Mouse (Mus musculus) E14TG2a.4 (cell line): ENCODE measurements around the gene Bace1.
"Not testable (repeated sequence)": the region's sequence is repeated elsewhere in the genome, so short reads cannot be mapped to it uniquely, and the experiment has no call there.

ENCODE experiments used
- H3K27me3 ChIP-seq: 2 replicates; pipeline ENCODE4 v1.6.1; 2014; ENCODE audit warnings: low read length, control low read depth; ENCODE audit not compliant: insufficient read depth
- H3K36me3 ChIP-seq: 2 replicates; pipeline ENCODE4 v1.6.1; 2014; ENCODE audit warnings: low read length, control low read depth; ENCODE audit not compliant: insufficient read depth
- H3K4me1 ChIP-seq: replicated peaks from 2 replicates; pipeline ENCODE4 v1.6.1; 2014; ENCODE audit warnings: low read depth, low read length, control low read depth
- H3K4me3 ChIP-seq: replicated peaks from 2 replicates; pipeline ENCODE4 v1.5.1; 2014; ENCODE audit warnings: mild to moderate bottlenecking, low read length
- H3K9me3 ChIP-seq: 2 replicates; pipeline ENCODE4 v1.6.1; 2014; ENCODE audit warnings: low read length, control low read depth
- CTCF ChIP-seq: conservative IDR thresholded peaks from 2 replicates; pipeline ENCODE4 v1.5.1; 2014; ENCODE audit warnings: low read length
- NANOG ChIP-seq: IDR thresholded peaks from 2 replicates; pipeline ENCODE4 v1.6.1; 2014; ENCODE audit warnings: borderline replicate concordance, low read length, mixed read lengths
- POU5F1 ChIP-seq: IDR thresholded peaks from 2 replicates; pipeline ENCODE4 v1.6.1; 2014; ENCODE audit warnings: low read length, borderline replicate concordance

Bace1 gene

DNA sequence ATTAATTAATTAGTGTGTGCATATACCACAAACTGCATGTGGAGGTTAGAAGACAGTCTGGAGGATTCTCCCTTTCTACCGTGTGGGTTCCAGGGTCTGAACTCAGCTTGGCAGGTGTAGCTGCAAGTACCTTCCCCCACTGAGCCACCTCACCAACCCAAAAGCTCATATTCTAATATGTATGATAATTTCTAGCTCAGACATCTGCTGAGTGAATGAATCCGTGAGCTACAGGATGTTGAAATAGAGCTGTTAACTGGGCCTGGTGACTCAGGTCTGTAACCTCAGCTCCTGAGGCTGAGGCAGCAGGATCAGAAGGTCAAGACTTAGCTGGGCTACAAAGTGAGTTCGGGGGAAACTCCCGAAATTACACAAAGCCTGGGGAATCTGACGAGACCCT, 4.6 kb downstream of the Bace1 start:
- Histone ChIP-seq H3K36me3 (0 out of 2 replicates have a peak, but pooled peaks cover 3% of the 10 kb centered on the region), H3K27me3 (peaks cover 6% of the 10 kb centered on the region), H3K4me1 (peaks cover 87% of the 10 kb centered on the region), H3K4me3 (no peak overlapping the region), H3K9me3 (no peaks in the 10 kb centered on the region)
- TF ChIP-seq POU5F1 (no peak), CTCF (no peak), NANOG (no peak)

DNA sequence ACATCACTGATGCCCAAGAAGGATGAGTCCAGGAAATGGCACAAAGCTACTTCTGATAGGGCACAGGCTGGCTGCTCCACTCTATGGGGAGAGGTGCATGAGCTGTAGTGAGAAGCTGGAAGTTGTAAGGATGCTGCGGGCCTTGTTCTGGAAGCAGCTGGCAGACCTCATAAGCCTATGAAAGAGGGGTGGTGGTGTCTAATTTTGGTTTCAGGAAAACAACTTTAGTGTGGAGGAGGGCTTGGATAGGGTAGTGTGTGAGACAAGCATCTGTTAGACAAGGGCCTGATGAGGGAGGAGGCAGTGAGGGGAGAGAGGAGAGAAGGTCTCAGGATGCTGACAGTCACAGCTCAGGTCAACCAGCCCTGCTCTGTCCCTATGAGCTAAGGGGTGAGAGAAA, 5.4 kb downstream of the Bace1 start:
- Histone ChIP-seq H3K36me3 (0 out of 2 replicates have a peak, but pooled peaks cover 3% of the 10 kb centered on the region), H3K27me3 (peaks cover 5% of the 10 kb centered on the region), H3K4me3 (no peak overlapping the region), H3K9me3 (no peaks in the 10 kb centered on the region), H3K4me1 (peaks cover 91% of the 10 kb centered on the region)
- no peak for TF ChIP-seq POU5F1
- TF ChIP-seq CTCF = no peak
- no peak for TF ChIP-seq NANOG

DNA sequence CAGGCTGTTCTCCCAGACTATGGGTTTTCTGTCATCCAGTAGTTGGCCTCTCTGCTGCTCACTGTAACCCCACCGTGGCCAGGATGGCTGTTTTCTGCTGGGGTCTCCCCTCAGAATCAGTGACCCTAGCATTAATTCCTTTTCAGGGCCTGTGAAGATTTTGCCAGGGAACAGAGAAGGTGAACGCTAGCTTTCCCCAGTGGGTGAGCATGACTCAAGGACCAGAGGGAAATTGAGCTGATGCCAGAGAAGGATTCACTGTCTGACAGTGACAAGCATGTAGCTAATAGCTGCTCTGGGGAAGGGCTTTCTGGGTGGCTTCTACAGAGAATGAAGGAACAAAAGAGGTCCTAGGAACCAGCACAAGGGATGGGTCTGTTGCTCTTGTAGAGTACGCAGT, 7.2 kb downstream of the Bace1 start:
- H3K9me3 ChIP-seq = no peaks in the 10 kb centered on the region
- 0 out of 2 replicates have a peak, but pooled peaks cover 3% of the 10 kb centered on the region for H3K36me3 ChIP-seq
- H3K4me3 ChIP-seq = no peak overlapping the region
- TF ChIP-seq POU5F1 (no peak), NANOG (no peak), CTCF (no peak)
- peaks cover 91% of the 10 kb centered on the region for H3K4me1 ChIP-seq
- no peaks in the 10 kb centered on the region for H3K27me3 ChIP-seq

DNA sequence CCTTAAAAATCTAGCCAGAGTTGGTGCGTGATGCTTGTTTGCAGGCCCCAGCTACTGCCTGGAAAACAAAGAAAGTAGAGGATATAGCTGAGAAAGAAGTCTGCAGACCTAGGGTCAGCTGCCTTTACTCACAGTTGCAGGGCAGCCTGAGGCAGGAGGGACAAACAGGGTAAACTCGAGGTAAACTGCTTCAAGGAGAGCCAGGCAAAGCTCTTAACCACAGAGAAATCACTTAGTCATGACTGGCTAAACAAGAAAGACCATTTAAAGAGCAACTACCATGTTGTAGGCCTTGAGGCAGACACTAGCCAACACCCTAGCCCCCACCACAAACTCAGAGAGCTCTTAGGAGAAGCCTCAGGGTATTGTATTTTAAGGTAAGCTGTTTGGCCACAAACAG, 7.8 kb downstream of the Bace1 start:
- H3K4me1 ChIP-seq = peaks cover 89% of the 10 kb centered on the region
- H3K27me3 ChIP-seq, H3K4me3 ChIP-seq, H3K36me3 ChIP-seq, H3K9me3 ChIP-seq: not testable (repeated sequence)

DNA sequence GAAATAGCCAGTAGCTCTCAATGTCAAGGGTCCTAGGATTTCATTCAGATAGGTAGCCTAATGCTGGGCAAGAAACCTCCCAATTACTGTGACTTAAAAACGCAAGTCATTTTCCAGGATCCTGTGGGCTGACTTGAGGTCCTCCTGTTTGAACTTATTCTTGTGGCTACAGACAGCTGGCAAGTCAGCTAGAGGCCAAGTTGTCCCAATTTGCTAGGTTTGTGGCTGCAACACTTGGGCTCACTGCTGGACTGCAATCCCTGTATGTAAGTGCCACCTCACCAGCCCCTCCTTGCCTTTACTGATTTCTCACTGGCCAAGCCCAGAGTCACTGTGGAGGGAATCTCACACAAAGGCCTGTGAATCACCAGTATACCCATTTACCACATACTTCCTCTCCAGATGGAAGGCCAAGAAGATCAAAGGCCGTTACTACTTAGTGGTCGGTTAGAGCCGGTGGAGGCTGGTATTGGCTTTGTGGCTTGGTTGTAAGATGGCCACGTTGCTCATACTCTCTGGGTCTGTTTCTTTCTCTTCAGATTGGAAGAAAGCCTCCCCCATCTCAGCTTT, 8.6 kb downstream of the Bace1 start:
- Histone ChIP-seq H3K9me3 (no peaks in the 10 kb centered on the region), H3K36me3 (0 out of 2 replicates have a peak, but pooled peaks cover 3% of the 10 kb centered on the region), H3K4me3 (no peak overlapping the region), H3K4me1 (peaks cover 81% of the 10 kb centered on the region), H3K27me3 (no peaks in the 10 kb centered on the region)
- TF ChIP-seq CTCF = no peak
- TF ChIP-seq POU5F1 = no peak
- TF ChIP-seq NANOG = no peak

DNA sequence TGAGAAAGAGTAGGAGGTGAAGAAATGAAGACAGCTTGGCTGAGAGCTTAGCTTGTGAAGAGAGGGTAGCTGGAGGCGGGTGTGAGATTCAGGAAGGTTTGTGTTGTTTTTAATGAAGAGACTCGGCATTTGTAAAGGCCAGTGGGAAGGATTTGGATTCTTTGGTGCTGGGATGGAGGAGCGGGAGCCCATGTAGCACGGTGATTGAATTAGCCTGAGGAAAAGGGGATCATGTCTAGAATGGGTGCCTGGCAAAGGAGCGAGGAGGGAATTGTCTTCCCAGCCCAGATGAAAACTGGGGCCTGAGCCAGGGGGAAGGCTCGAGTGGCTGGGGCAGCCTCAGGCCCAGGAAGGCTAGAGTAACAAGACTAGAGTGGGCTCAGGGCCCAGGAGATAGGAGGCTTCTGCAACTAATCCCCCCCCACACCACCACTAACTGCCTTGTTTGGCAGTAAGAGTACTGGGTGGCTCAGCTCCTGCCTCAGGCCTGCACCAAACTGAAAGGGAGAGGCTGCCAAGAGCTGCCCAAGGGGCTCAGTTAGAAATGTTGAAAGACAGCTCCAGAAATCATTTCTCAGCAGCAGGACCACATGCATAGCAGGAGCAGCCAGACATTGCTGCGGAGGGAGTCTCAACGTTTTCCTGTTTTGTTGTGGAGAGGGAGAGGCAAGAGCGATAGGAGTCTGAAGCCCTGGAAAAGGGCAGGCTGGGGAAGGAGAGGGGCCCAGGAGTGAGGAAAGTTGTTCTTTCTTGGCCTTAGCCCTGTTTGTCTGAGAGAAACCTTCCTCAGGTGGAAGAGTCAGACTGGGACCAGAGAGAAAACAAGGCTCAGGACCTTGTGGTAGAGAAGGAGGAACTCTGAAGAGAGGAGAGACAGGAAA, 11.4 kb downstream of the Bace1 start:
- TF ChIP-seq POU5F1 (no peak), CTCF (no peak), NANOG (no peak)
- H3K9me3 ChIP-seq = no peaks in the 10 kb centered on the region
- H3K27me3 ChIP-seq = no peaks in the 10 kb centered on the region
- H3K4me1 ChIP-seq = peaks cover 55% of the 10 kb centered on the region
- no peak overlapping the region for H3K4me3 ChIP-seq
- peaks cover 20% of the 10 kb centered on the region for H3K36me3 ChIP-seq

DNA sequence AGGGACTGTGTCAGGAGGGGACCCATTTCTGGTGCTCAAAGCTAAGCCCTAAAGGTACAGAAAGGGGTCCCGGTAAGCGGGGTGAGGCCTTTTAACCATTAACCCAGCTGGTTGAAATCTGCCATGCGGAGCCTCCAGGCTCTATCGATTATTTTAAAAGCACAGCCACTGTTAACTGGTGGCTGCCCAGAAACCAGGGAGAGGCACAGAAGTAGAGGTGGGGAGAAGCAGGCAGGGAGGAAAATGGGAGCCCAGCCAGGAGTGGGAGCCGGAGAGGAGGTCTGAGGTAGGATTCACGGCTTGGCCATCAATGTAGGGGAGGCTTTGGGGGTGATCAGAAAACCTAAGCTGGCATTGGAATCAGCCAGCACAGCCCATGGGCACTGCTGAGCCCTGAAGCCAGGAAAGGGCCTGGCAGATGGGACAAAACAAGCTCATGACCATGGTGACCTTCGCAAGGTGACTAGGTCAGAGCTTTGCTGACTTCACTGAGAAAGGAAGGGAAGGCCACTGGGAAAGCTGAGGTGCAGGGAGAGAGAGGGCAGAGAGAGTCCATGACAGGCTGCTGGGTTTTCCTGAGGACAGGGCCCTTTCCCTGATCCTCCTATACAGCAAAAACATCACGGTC, 12.3 kb downstream of the Bace1 start:
- Histone ChIP-seq H3K36me3 (peaks cover 17% of the 10 kb centered on the region), H3K27me3 (no peaks in the 10 kb centered on the region)

DNA sequence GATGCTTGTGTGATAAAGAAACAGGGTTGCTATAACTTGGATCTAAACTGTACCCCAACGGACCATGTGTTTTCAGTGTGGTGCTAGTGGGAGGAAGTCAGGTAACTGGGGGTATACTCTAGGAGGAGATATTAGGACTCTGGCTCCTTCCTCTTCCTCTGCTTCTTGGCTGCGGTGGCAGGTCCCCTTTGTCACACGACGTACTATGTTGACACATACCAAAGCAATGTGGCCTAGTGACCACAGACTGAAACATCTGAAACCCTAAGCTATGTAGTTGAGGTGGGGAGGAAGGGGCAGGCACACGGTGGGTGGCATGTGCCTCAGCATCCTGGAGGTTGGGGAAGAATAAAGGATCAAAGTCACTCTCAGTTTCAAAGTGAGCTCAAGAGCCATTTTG, 12.9 kb downstream of the Bace1 start:
- Histone ChIP-seq H3K9me3 (no peaks in the 10 kb centered on the region), H3K27me3 (no peaks in the 10 kb centered on the region)
- TF ChIP-seq CTCF (no peak), POU5F1 (no peak), NANOG (no peak)

More for the DNA sequence above, 12.3 kb downstream of the Bace1 start:
- TF ChIP-seq POU5F1 (no peak), NANOG (no peak), CTCF (no peak)
- no peak overlapping the region for H3K4me3 ChIP-seq
- H3K4me1 ChIP-seq = peaks cover 49% of the 10 kb centered on the region
- no peaks in the 10 kb centered on the region for H3K9me3 ChIP-seq

More for the DNA sequence above, 12.9 kb downstream of the Bace1 start:
- H3K4me3 ChIP-seq = no peak overlapping the region
- H3K4me1 ChIP-seq = peaks cover 50% of the 10 kb centered on the region
- peaks cover 22% of the 10 kb centered on the region for H3K36me3 ChIP-seq
